Mouse (Mus musculus): ENCODE measurements around the gene Gm10024. TPM values are rescaled to one million over a fixed set of nuclear protein-coding genes. Genes with fewer than 3 reads are reported as not detected.
"Not testable (repeated sequence)": the region's sequence is repeated elsewhere in the genome, so short reads cannot be mapped to it uniquely, and the experiment has no call there.

Gm10024 gene
- not detected for total RNA-seq (2018; cell fraction: chromatin; rRNA removed)
- not detected for total RNA-seq (2018; cell fraction: cytosol; rRNA removed)
- not detected for total RNA-seq (2018; cell fraction: nucleus; rRNA removed)
- polyA plus RNA-seq (2018) = not detected in 3 replicates

GRCm38 (mm10) chr10:77711157-77711556 is at the start of gene Gm10024:
Gm10024 (plus strand) TSS chr10:77711457.
- not testable (repeated sequence) for H3K79me2 ChIP-seq (ENCODE audit: inconsistent target); H3K27ac ChIP-seq; H3K36me3 ChIP-seq (ENCODE audit: inconsistent target)

DNA sequence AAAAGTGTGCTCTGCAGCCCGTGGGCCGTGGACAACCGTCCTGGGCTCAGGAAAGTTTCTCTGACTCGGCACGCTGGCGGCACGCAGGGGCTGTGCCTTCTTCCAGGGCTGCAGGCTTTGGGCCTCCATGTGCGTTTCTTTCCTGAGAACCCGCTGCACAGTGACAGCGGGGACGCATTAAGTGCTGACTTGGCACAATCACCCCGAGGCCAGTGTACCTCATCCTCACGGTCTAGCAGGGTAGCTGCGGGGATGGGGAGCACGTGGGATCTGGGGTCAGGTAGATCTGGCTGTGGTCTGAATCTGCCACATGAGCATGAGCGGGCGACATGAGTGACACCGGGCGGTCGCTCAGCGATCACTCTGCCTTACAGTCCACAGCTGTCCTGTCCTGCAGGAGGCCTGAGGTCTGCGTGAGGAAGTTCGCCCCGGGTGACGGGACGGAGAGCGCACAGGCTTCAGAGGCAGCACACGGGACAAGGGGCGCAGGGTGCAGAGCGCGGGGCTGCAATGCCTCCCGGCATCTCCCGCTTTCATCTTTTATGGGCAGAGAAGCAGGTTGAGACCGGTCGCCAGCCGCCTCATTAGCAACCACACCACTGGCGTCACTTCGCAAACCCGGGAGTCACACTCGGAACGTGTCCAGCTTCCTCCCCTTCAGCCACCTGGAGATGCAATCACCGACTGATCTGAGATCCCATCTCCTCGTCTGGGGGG is 47.1 kb upstream of the Gm10024 start:
- Histone ChIP-seq H3K79me2 (ENCODE audit: inconsistent target) (no peaks in the 10 kb centered on the region), H3K4me3 (ENCODE audit: inconsistent target) (no peak overlapping the region), H3K27ac (no peak overlapping the region), H3K36me3 (ENCODE audit: inconsistent target) (no peaks in the 10 kb centered on the region)
- 48% methylated on average over 42 of the region's 43 CpGs for WGBS (ENCODE audit: missing documents)

More at GRCm38 (mm10) chr10:77711157-77711556, at the start of gene Gm10024:
- H3K4me3 ChIP-seq (ENCODE audit: inconsistent target) = not testable (repeated sequence)

DNA sequence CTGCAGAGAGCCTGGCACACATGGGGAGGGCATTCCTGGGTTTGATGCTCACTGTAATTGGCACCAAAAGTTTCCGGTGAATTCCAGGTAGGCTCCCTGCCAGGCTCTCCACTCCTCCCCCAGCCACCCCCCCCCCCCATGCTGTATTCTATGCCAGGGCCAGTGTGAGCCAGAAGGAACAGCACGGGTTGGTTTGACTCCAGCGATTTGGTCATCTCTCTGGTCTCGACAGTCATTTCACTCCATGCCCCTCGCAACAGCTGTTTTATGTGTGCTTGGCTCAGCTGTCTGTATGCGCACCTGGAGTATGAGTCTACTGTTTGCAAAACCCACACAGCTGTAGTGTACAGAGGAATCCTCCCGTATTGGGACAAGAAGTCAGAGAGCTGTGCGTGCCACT is 44.9 kb upstream of the Gm10024 start:
- 88% methylated on average over 8 of the region's 8 CpGs for whole genome bisulfite sequencing (ENCODE audit: missing documents)
- H3K4me3 ChIP-seq (ENCODE audit: inconsistent target) = no peak overlapping the region
- H3K27ac ChIP-seq = no peak overlapping the region
- no peaks in the 10 kb centered on the region for H3K79me2 ChIP-seq (ENCODE audit: inconsistent target)
- no peaks in the 10 kb centered on the region for H3K36me3 ChIP-seq (ENCODE audit: inconsistent target)

DNA sequence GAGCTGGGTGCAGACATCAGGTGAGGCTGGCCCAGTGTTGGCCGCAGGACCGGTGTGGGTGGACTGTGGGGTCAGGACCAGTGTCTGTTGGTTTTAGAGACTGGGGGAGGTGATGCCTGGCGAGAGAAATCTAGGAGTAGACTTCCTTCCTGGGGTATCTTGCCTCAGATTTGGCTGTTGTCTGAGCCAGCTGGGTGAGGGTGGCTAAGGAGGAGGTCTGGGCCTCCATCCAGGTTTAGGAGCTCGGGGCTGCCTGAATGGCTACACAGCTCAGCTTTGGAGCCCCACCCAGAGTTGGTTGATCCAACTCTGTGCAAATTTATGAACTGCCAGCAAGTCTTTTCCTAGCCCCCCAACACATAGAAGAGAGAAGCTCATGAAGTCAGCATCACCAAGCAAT is 43.9 kb upstream of the Gm10024 start:
- H3K36me3 ChIP-seq (ENCODE audit: inconsistent target) = no peaks in the 10 kb centered on the region
- 75% methylated on average over 4 of the region's 4 CpGs for WGBS (ENCODE audit: missing documents)
- no peak overlapping the region for H3K27ac ChIP-seq
- no peaks in the 10 kb centered on the region for H3K79me2 ChIP-seq (ENCODE audit: inconsistent target)
- H3K4me3 ChIP-seq (ENCODE audit: inconsistent target) = no peak overlapping the region

- 81% methylated on average over 4 of the region's 4 CpGs for WGBS (ENCODE audit: missing documents)
- H3K27ac ChIP-seq = no peak overlapping the region
- no peaks in the 10 kb centered on the region for H3K36me3 ChIP-seq (ENCODE audit: inconsistent target)
- no peak overlapping the region for H3K4me3 ChIP-seq (ENCODE audit: inconsistent target)
- no peaks in the 10 kb centered on the region for H3K79me2 ChIP-seq (ENCODE audit: inconsistent target)
These were observed 40.5 kb upstream of the Gm10024 start for GRCm38 (mm10) chr10:77670710-77671109.

DNA sequence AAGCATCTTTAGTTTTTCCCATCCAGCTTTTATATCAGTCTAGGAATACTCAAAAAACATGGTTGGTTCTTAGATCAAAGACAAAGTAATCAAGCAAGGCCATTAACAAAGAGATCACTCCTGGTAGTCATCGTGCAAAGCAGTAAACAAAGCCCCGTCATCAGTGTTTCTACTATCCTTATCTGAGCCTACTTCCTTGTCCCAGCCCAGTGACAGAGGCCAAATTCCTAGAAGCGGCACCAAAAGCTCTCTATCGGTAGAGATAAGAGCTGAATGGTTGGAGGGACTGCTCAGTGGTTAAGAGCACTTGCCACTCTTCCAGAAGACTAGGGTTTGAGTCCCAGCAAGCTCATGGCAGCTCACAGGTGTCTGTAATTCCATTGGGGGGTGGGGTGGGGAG is 39.7 kb upstream of the Gm10024 start:
- Histone ChIP-seq H3K79me2 (ENCODE audit: inconsistent target) (no peaks in the 10 kb centered on the region), H3K27ac (no peak overlapping the region), H3K36me3 (ENCODE audit: inconsistent target) (no peaks in the 10 kb centered on the region), H3K4me3 (ENCODE audit: inconsistent target) (no peak overlapping the region)
- 50% methylated on average over 4 of the region's 4 CpGs for WGBS (ENCODE audit: missing documents)

- no peak overlapping the region for H3K4me3 ChIP-seq (ENCODE audit: inconsistent target)
- H3K79me2 ChIP-seq (ENCODE audit: inconsistent target) = no peaks in the 10 kb centered on the region
- no peak overlapping the region for H3K27ac ChIP-seq
- WGBS (ENCODE audit: missing documents) = 75% methylated on average over 12 of the region's 13 CpGs
- H3K36me3 ChIP-seq (ENCODE audit: inconsistent target) = no peaks in the 10 kb centered on the region
These were observed 37.5 kb upstream of the Gm10024 start for GRCm38 (mm10) chr10:77673765-77674164.

DNA sequence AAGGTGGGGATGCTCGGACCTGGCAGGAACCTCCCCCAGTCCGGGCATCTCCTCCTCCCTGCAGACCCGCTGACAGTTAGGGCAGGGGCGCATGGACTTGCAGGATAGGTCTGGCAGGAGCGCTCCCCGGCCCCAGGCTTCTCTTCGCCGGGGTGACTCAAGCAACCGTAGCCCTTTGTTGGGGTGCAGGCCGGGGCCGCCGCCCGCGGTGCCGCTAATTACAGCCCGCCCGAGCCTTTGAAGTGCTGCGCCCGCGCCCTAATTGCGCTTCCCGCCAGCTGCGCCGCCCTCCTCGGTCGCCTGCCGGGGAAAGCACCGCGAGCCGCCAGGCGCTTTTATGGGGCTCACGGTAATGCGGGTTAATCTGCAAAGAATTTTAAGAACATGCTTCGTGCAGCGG is 33.7 kb upstream of the Gm10024 start:
- no peaks in the 10 kb centered on the region for H3K36me3 ChIP-seq (ENCODE audit: inconsistent target)
- H3K4me3 ChIP-seq (ENCODE audit: inconsistent target) = no peak overlapping the region
- no peaks in the 10 kb centered on the region for H3K79me2 ChIP-seq (ENCODE audit: inconsistent target)
- 2% methylated on average over 35 of the region's 35 CpGs for WGBS (ENCODE audit: missing documents)
- H3K27ac ChIP-seq = no peak overlapping the region

DNA sequence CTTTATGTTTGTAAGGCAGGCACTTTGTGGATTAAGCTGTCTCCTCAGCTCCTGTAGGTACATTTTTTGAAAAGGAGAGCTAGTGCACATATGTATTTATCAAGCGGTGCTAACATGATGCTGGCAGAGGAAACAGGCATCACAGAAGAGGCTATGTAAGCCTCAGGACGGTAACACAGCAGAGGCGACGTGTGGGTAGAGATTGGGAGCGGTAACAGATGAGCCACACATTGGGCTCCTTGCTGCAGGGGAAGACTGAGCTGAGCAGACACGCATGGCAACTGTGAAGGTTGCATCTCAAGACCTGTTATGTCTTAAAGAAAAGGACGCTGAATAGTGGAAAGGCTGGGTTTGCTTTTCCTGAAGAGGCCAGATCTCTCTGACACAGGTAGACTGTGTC is 28.3 kb upstream of the Gm10024 start:
- WGBS (ENCODE audit: missing documents) = 83% methylated on average over 6 of the region's 7 CpGs
- no peak overlapping the region for H3K27ac ChIP-seq
- H3K4me3 ChIP-seq (ENCODE audit: inconsistent target) = no peak overlapping the region
- H3K79me2 ChIP-seq (ENCODE audit: inconsistent target) = no peaks in the 10 kb centered on the region
- H3K36me3 ChIP-seq (ENCODE audit: inconsistent target) = no peaks in the 10 kb centered on the region

GRCm38 (mm10) chr10:77684181-77684580 is 27.1 kb upstream of the Gm10024 start:
- no peak overlapping the region for H3K27ac ChIP-seq
- no peaks in the 10 kb centered on the region for H3K79me2 ChIP-seq (ENCODE audit: inconsistent target)
- no peaks in the 10 kb centered on the region for H3K36me3 ChIP-seq (ENCODE audit: inconsistent target)
- no peak overlapping the region for H3K4me3 ChIP-seq (ENCODE audit: inconsistent target)
- WGBS (ENCODE audit: missing documents) = 47% methylated on average over 8 of the region's 8 CpGs

DNA sequence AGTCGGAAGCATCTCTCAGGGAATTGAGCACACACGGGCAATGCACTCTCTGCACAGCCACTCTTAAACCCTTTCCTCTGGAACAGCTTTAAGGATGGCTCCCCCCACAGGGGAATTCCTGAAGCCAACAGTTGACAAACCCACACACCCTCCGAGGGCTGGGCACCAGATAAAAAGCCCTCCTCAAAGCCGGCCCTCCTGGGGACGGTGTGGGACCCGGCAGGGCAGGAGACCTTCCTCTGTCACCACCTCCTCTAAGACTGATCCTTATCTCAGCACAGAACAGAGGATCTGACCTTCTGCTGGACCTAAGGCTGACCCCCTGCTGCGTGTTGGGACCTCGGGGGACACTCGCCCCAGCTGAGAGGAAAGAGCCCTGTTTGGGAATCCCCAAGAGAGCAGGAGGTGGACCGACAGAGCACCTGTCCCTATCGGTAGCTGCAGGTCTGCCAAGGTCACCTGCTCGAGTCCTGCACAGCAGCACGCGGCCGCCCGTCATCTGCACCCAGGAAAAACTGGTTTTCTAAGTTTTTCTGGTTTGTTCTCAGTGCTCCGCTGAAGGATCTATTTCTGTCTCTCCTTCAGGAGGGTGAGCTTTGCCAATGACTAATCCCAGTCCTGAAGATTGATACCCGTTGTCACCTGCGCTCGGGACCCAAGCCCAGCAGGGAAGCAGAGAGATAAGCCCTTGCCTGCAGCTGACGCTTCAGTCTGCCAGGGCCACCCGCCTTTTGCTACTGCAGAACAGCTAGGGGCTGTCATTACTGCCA is 25.2 kb upstream of the Gm10024 start, which contains the start of gene Tspear:
Gene Tspear, plus strand, starts transcription at position 675 of the 770 bp plus-strand sequence.
- H3K36me3 ChIP-seq (ENCODE audit: inconsistent target) = no peaks in the 10 kb centered on the region
- no peak within 1 kb of the TSS for H3K27ac ChIP-seq
- no peak within 1 kb of the TSS for H3K4me3 ChIP-seq (ENCODE audit: inconsistent target)
- WGBS (ENCODE audit: missing documents) = 17% methylated on average over 22 of the region's 22 CpGs
- H3K79me2 ChIP-seq (ENCODE audit: inconsistent target) = no peaks in the 10 kb centered on the region

- Histone ChIP-seq H3K27ac (no peak overlapping the region), H3K4me3 (ENCODE audit: inconsistent target) (no peak overlapping the region), H3K36me3 (ENCODE audit: inconsistent target) (no peaks in the 10 kb centered on the region), H3K79me2 (ENCODE audit: inconsistent target) (no peaks in the 10 kb centered on the region)
- WGBS (ENCODE audit: missing documents) = 56% methylated on average over 10 of the region's 10 CpGs
These were observed 24.2 kb upstream of the Gm10024 start for GRCm38 (mm10) chr10:77687021-77687420.

GRCm38 (mm10) chr10:77690356-77690807 is 20.9 kb upstream of the Gm10024 start, which contains the start of gene Gm19402:
Gm19402 (minus strand) TSS chr10:77690757.
- H3K79me2 ChIP-seq (ENCODE audit: inconsistent target); H3K36me3 ChIP-seq (ENCODE audit: inconsistent target); H3K4me3 ChIP-seq (ENCODE audit: inconsistent target); H3K27ac ChIP-seq: not testable (repeated sequence)
- 76% methylated on average over 3 of the region's 3 CpGs for WGBS (ENCODE audit: missing documents)

DNA sequence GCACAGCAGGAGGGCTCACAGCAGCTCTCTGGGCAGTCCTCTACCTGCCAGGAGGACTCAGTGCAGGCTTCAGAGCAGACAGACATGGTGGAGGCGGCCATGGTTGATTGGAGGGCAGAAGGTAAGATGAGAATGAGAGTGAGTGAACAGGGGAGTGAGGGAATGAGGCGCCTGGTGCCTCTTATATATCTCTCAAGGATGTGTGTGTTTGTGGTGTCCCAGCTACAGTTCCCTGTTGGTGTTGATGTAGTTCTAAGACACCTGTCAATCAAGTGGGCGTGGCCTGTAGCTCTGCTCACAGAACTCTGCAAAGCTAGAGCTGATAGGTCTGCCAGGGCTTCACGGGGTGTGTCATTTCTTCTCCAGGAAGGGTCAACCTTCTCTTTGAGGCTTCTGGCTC is 14.1 kb upstream of the Gm10024 start, which contains the start of gene Gm9508:
Gene Gm9508, minus strand, starts transcription at position 101 of the 400 bp plus-strand sequence.
- Histone ChIP-seq H3K4me3 (ENCODE audit: inconsistent target) (no peak within 1 kb of the TSS), H3K36me3 (ENCODE audit: inconsistent target) (no peaks in the 10 kb centered on the region), H3K79me2 (ENCODE audit: inconsistent target) (no peaks in the 10 kb centered on the region), H3K27ac (no peak within 1 kb of the TSS)
- 52% methylated on average over 4 of the region's 4 CpGs for WGBS (ENCODE audit: missing documents)

DNA sequence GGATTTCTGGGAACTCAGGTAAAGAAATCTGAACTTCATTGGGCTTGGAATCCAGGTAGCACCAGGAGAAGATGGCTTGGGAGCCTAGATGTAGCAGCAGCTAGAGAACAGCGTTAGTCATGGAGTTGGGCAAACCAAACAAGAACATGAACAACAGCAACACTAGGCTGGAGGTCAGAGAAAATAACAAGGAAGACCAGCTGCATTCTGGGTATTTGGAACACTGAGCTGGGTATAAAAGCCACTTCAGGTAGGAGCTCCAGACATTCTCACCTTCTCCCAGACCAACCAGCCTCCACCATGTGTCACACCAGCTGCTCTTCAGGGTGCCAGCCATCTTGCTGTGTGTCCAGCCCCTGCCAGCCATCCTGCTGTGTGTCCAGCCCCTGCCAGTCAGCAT is 4.9 kb upstream of the Gm10024 start, which contains the start of gene Gm10272:
Gene Gm10272, plus strand, starts transcription at position 301 of the 400 bp plus-strand sequence.
- H3K36me3 ChIP-seq (ENCODE audit: inconsistent target) = no peaks in the 10 kb centered on the region
- no peak within 1 kb of the TSS for H3K4me3 ChIP-seq (ENCODE audit: inconsistent target)
- no peaks in the 10 kb centered on the region for H3K79me2 ChIP-seq (ENCODE audit: inconsistent target)
- H3K27ac ChIP-seq = no peak within 1 kb of the TSS
- WGBS (ENCODE audit: missing documents) = 100% methylated on average over 1 of the region's 1 CpGs

Data from macrophage (primary cell).